Mouse (Mus musculus) liver, embryonic 14.5 days (tissue): Measurements from ENCODE around the gene Gm6482.
"Not testable (repeated sequence)": the region's sequence is repeated elsewhere in the genome, so short reads cannot be mapped to it uniquely, and the experiment has no call there.

Source experiments
- CTCF ChIP-seq: IDR thresholded peaks from 2 replicates; pipeline ENCODE4 v1.5.1; 2016; ENCODE audit warnings: antibody characterized with exemption, low read depth, control low read depth
- EP300 ChIP-seq: IDR thresholded peaks from 2 replicates; pipeline ENCODE4 v1.6.1; 2016; ENCODE audit warnings: antibody characterized with exemption, low read depth

DNA sequence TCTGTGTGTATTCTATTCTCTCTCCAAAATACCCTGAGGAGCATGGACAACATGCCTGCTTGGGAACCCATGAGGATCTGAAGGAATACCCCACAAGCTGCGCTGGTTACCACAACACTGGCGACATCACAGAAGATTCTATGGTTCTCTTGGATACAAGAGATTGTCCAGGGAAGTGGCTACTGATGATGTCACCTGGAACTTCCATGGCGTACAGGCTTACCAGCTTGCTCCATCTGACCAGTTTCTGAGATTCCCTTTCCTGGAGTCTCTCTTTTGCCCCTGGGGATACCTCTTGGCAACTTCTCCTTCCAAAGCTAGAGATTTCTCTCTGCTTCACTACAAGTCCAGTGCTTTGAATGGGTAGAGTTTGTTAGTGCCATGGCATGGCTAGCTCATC is 21.8 kb downstream of the Gm6482 start, which contains the start of gene Gm7945:
- TF ChIP-seq CTCF, EP300: not testable (repeated sequence)
